Mouse (Mus musculus): ENCODE measurements around the gene Slc22a8.

Slc22a8 gene

GRCm38 (mm10) chr19:8592873-8593408 lies 1.9 kb downstream of the Slc22a8 start:
- in situ Hi-C loops (cut with MboI; ENCODE audit: low pct_unique_long_range_greater_than_20kb in 1 of 2, low sequenced_read_pairs in 2 of 2, unreplicated experiment in 1 of 2) = no loop called here

GRCm38 (mm10) chr19:8593833-8594232 lies 2.8 kb downstream of the Slc22a8 start:
- in situ Hi-C loops (cut with MboI; ENCODE audit: low pct_unique_long_range_greater_than_20kb in 1 of 2, low sequenced_read_pairs in 2 of 2, unreplicated experiment in 1 of 2) = no loop called here

GRCm38 (mm10) chr19:8594518-8594917 lies 3.5 kb downstream of the Slc22a8 start:
- in situ Hi-C loops (cut with MboI; ENCODE audit: low pct_unique_long_range_greater_than_20kb in 1 of 2, low sequenced_read_pairs in 2 of 2, unreplicated experiment in 1 of 2) = no loop called here

GRCm38 (mm10) chr19:8597269-8597668 lies 6.2 kb downstream of the Slc22a8 start:
- in situ Hi-C loops (cut with MboI; ENCODE audit: low pct_unique_long_range_greater_than_20kb in 1 of 2, low sequenced_read_pairs in 2 of 2, unreplicated experiment in 1 of 2) = no loop called here

GRCm38 (mm10) chr19:8599229-8599628 lies 8.2 kb downstream of the Slc22a8 start:
- in situ Hi-C loops (cut with MboI; ENCODE audit: low pct_unique_long_range_greater_than_20kb in 1 of 2, low sequenced_read_pairs in 2 of 2, unreplicated experiment in 1 of 2) = no loop called here

- in situ Hi-C loops (cut with MboI; ENCODE audit: low pct_unique_long_range_greater_than_20kb in 1 of 2, low sequenced_read_pairs in 2 of 2, unreplicated experiment in 1 of 2) = no loop called here
Observed at GRCm38 (mm10) chr19:8601922-8602321, 10.9 kb downstream of the Slc22a8 start.

- in situ Hi-C loops (cut with MboI; ENCODE audit: low pct_unique_long_range_greater_than_20kb in 1 of 2, low sequenced_read_pairs in 2 of 2, unreplicated experiment in 1 of 2) = no loop called here
Observed at GRCm38 (mm10) chr19:8602914-8603313, 11.9 kb downstream of the Slc22a8 start.

GRCm38 (mm10) chr19:8604536-8605240 lies 13.6 kb downstream of the Slc22a8 start:
- in situ Hi-C loops (cut with MboI; ENCODE audit: low pct_unique_long_range_greater_than_20kb in 1 of 2, low sequenced_read_pairs in 2 of 2, unreplicated experiment in 1 of 2) = no loop called here

GRCm38 (mm10) chr19:8605241-8605558 lies 14.1 kb downstream of the Slc22a8 start:
- in situ Hi-C loops (cut with MboI; ENCODE audit: low pct_unique_long_range_greater_than_20kb in 1 of 2, low sequenced_read_pairs in 2 of 2, unreplicated experiment in 1 of 2) = no loop called here

- in situ Hi-C loops (cut with MboI; ENCODE audit: low pct_unique_long_range_greater_than_20kb in 1 of 2, low sequenced_read_pairs in 2 of 2, unreplicated experiment in 1 of 2) = no loop called here
Observed at GRCm38 (mm10) chr19:8611358-8612123, 20.5 kb downstream of the Slc22a8 start.

GRCm38 (mm10) chr19:8613111-8613510 lies 22.1 kb downstream of the Slc22a8 start:
- in situ Hi-C loops (cut with MboI; ENCODE audit: low pct_unique_long_range_greater_than_20kb in 1 of 2, low sequenced_read_pairs in 2 of 2, unreplicated experiment in 1 of 2) = no loop called here

- in situ Hi-C loops (cut with MboI; ENCODE audit: low pct_unique_long_range_greater_than_20kb in 1 of 2, low sequenced_read_pairs in 2 of 2, unreplicated experiment in 1 of 2) = no loop called here
Observed at GRCm38 (mm10) chr19:8614343-8614742, 23.3 kb downstream of the Slc22a8 start.

GRCm38 (mm10) chr19:8616314-8616713 lies 25.3 kb downstream of the Slc22a8 start:
- in situ Hi-C loops (cut with MboI; ENCODE audit: low pct_unique_long_range_greater_than_20kb in 1 of 2, low sequenced_read_pairs in 2 of 2, unreplicated experiment in 1 of 2) = no loop called here

GRCm38 (mm10) chr19:8617904-8618303 lies 26.9 kb downstream of the Slc22a8 start, which contains the start of gene Slc22a6:
Gene Slc22a6, plus strand, starts transcription at chr19:8618039.
- in situ Hi-C loops (cut with MboI; ENCODE audit: low pct_unique_long_range_greater_than_20kb in 1 of 2, low sequenced_read_pairs in 2 of 2, unreplicated experiment in 1 of 2) = no loop called here

- in situ Hi-C loops (cut with MboI; ENCODE audit: low pct_unique_long_range_greater_than_20kb in 1 of 2, low sequenced_read_pairs in 2 of 2, unreplicated experiment in 1 of 2) = no loop called here
Observed at GRCm38 (mm10) chr19:8621098-8621497, 30.0 kb downstream of the Slc22a8 start.

- in situ Hi-C loops (cut with MboI; ENCODE audit: low pct_unique_long_range_greater_than_20kb in 1 of 2, low sequenced_read_pairs in 2 of 2, unreplicated experiment in 1 of 2) = no loop called here
Observed at GRCm38 (mm10) chr19:8630249-8630648, 39.2 kb downstream of the Slc22a8 start.

- in situ Hi-C loops (cut with MboI; ENCODE audit: low pct_unique_long_range_greater_than_20kb in 1 of 2, low sequenced_read_pairs in 2 of 2, unreplicated experiment in 1 of 2) = no loop called here
Observed at GRCm38 (mm10) chr19:8630826-8631225, 39.8 kb downstream of the Slc22a8 start.

- in situ Hi-C loops (cut with MboI; ENCODE audit: low pct_unique_long_range_greater_than_20kb in 1 of 2, low sequenced_read_pairs in 2 of 2, unreplicated experiment in 1 of 2) = no loop called here
Observed at GRCm38 (mm10) chr19:8632029-8632428, 41.0 kb downstream of the Slc22a8 start.

GRCm38 (mm10) chr19:8642086-8642485 lies 51.0 kb downstream of the Slc22a8 start:
- in situ Hi-C loops (cut with MboI; ENCODE audit: low pct_unique_long_range_greater_than_20kb in 1 of 2, low sequenced_read_pairs in 2 of 2, unreplicated experiment in 1 of 2) = no loop called here

- in situ Hi-C loops (cut with MboI; ENCODE audit: low pct_unique_long_range_greater_than_20kb in 1 of 2, low sequenced_read_pairs in 2 of 2, unreplicated experiment in 1 of 2) = no loop called here
Observed at GRCm38 (mm10) chr19:8646393-8646792, 55.3 kb downstream of the Slc22a8 start.
